Mouse (Mus musculus): ENCODE measurements at regions not wholly inside any gene's neighbourhood (a gene's known extent, or its start where the extent isn't known, plus 50 kb on each side); places are given as distances from the start of the nearest gene placed in this dataset.
A peak's percentile ranks its signal among the peaks of the same experiment; 100 is the strongest.
"Not testable (repeated sequence)": the region's sequence is repeated elsewhere in the genome, so short reads cannot be mapped to it uniquely, and the experiment has no call there.

DNA sequence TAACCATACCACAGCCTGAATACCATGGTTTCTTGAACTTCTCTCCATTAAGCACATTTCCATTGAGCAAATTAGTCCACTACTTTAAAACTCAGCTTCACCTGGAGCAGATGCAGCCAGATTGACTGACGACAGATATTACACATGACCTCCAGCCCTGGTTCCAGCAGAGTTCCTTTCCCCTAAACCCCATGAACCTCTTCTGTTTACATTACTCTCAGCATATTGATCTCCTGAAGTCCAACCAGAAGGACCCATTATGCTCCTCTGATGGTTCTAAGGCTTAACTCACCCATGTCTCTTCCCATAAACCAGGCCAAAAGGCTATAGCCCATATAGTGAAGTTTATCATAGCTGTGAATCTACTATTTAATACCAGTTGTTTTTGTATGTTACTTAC is 584.8 kb downstream of the Fam19a2 start:
- WGBS = 79% methylated on average over 1 of the region's 1 CpGs
- Histone ChIP-seq H3K9ac (ENCODE audit: low read length) (no peak overlapping the region), H3K36me3 (ENCODE audit: control insufficient read depth, insufficient read depth, low read length) (no peaks in the 10 kb centered on the region), H3K27me3 (ENCODE audit: control insufficient read depth, insufficient read depth, low read length) (no peaks in the 10 kb centered on the region), H3K4me3 (ENCODE audit: low read depth, low read length) (no peak overlapping the region), H3K4me2 (ENCODE audit: low read depth, severe bottlenecking) (no peak overlapping the region), H3K27ac (replicated peaks; ENCODE audit: low read depth, low read length) (no peak overlapping the region), H3K4me1 (ENCODE audit: control insufficient read depth, insufficient read depth, low read length) (no peaks in the 10 kb centered on the region), H3K9me3 (ENCODE audit: control insufficient read depth, low read length) (no peaks in the 10 kb centered on the region)
- ATAC-seq (ENCODE audit: insufficient number of reproducible peaks, low FRiP score, low TSS enrichment, low read depth) = no peak
- DNase-seq (ENCODE audit: low spot score) = no peak

DNA sequence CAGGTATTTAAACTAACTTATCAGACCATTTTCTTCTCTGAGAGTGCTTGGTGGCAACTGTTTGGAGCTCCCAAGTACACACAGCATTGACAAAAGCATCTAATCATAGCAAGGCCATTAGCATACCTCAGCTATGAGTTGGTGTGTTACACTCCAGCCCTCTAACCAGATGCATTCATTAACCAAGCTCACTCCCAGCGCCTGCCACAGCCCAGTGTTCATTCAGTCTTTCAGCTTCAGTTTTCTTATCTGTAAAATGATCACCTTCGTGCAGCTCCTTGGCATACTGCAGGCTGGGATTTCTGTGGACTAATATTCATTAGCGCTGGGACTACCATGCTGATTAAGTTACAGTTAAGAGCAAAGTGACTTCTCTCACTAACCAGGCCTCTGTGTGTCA is 611.7 kb downstream of the Fam19a2 start:
- DNase-seq (ENCODE audit: low spot score) = peak; percentile 27
- no peak overlapping the region for H3K4me3 ChIP-seq (ENCODE audit: low read depth, low read length)
- no peaks in the 10 kb centered on the region for H3K27me3 ChIP-seq (ENCODE audit: control insufficient read depth, insufficient read depth, low read length)
- no peak overlapping the region for H3K4me2 ChIP-seq (ENCODE audit: low read depth, severe bottlenecking)
- no peaks in the 10 kb centered on the region for H3K36me3 ChIP-seq (ENCODE audit: control insufficient read depth, insufficient read depth, low read length)
- H3K4me1 ChIP-seq (ENCODE audit: control insufficient read depth, insufficient read depth, low read length) = 0 out of 2 replicates have a peak, but pooled peaks cover 2% of the 10 kb centered on the region
- 51% methylated on average over 3 of the region's 3 CpGs for WGBS
- ATAC-seq (ENCODE audit: insufficient number of reproducible peaks, low FRiP score, low TSS enrichment, low read depth) = no peak
- no peaks in the 10 kb centered on the region for H3K9me3 ChIP-seq (ENCODE audit: control insufficient read depth, low read length)
- H3K27ac ChIP-seq (replicated peaks; ENCODE audit: low read depth, low read length) = no peak overlapping the region
- H3K9ac ChIP-seq (ENCODE audit: low read length) = no peak overlapping the region

DNA sequence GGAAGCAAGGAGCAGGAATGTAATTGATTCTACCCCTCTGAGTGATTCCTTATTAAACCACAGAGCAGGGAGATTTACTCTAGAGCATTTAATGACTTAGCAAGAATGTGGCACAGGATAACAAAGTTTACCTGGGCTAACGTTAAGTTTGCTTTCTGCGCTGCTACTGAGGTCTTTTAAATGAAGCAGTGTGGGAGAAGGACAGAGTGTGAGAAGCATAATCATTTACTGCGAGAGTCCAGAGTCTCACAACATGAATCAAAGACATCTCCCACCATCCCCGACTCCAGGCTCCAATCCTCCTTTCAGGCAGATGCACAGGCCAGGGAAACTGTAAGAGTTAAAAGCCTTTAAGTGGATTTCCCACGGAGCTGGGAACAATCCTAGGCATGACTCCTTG is 612.1 kb downstream of the Fam19a2 start:
- H3K27me3 ChIP-seq (ENCODE audit: control insufficient read depth, insufficient read depth, low read length) = no peaks in the 10 kb centered on the region
- H3K9me3 ChIP-seq (ENCODE audit: control insufficient read depth, low read length) = no peaks in the 10 kb centered on the region
- H3K36me3 ChIP-seq (ENCODE audit: control insufficient read depth, insufficient read depth, low read length) = no peaks in the 10 kb centered on the region
- no peak overlapping the region for H3K4me2 ChIP-seq (ENCODE audit: low read depth, severe bottlenecking)
- DNase-seq (ENCODE audit: low spot score) = no peak
- no peak overlapping the region for H3K4me3 ChIP-seq (ENCODE audit: low read depth, low read length)
- WGBS = 42% methylated on average over 5 of the region's 5 CpGs
- ATAC-seq (ENCODE audit: insufficient number of reproducible peaks, low FRiP score, low TSS enrichment, low read depth) = no peak
- 0 out of 2 replicates have a peak, but pooled peaks cover 2% of the 10 kb centered on the region for H3K4me1 ChIP-seq (ENCODE audit: control insufficient read depth, insufficient read depth, low read length)
- 0 out of 2 replicates have a peak overlapping the region, but pooled peaks have one; percentile 26 for H3K27ac ChIP-seq (replicated peaks; ENCODE audit: low read depth, low read length)
- no peak overlapping the region for H3K9ac ChIP-seq (ENCODE audit: low read length)

- no peaks in the 10 kb centered on the region for H3K36me3 ChIP-seq (ENCODE audit: control insufficient read depth, insufficient read depth, low read length)
- no peak overlapping the region for H3K27ac ChIP-seq (replicated peaks; ENCODE audit: low read depth, low read length)
- no peaks in the 10 kb centered on the region for H3K4me1 ChIP-seq (ENCODE audit: control insufficient read depth, insufficient read depth, low read length)
- ATAC-seq (ENCODE audit: insufficient number of reproducible peaks, low FRiP score, low TSS enrichment, low read depth) (no peak), DNase-seq (ENCODE audit: low spot score) (no peak)
- no peaks in the 10 kb centered on the region for H3K27me3 ChIP-seq (ENCODE audit: control insufficient read depth, insufficient read depth, low read length)
- H3K4me2 ChIP-seq (ENCODE audit: low read depth, severe bottlenecking) = no peak overlapping the region
- WGBS = 85% methylated on average over 3 of the region's 3 CpGs
- no peaks in the 10 kb centered on the region for H3K9me3 ChIP-seq (ENCODE audit: control insufficient read depth, low read length)
- no peak overlapping the region for H3K9ac ChIP-seq (ENCODE audit: low read length)
- H3K4me3 ChIP-seq (ENCODE audit: low read depth, low read length) = no peak overlapping the region
These were observed 624.9 kb downstream of the Fam19a2 start for GRCm38 (mm10) chr10:123888681-123889172.

DNA sequence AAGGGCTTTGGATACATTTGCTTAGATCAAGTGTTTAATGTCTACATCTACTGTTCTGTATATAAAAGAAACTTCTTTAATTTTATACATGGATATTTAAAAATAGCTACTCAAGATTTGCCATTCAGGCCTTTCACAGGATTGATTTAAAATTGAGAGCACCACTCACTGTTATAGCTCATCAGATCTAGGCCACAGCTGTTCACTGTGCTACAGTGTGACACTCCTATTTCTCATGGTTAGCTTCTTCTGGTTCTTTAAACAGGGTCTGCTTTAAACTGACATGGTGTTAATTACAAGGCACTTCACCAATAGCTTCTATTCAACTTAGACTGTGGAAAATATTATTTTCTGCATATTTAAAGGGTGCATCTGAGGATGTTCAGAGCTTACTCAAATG is 655.3 kb downstream of the Fam19a2 start:
- H3K9me3 ChIP-seq (ENCODE audit: control insufficient read depth, low read length) = no peaks in the 10 kb centered on the region
- no peaks in the 10 kb centered on the region for H3K27me3 ChIP-seq (ENCODE audit: control insufficient read depth, insufficient read depth, low read length)
- ATAC-seq (ENCODE audit: insufficient number of reproducible peaks, low FRiP score, low TSS enrichment, low read depth) (no peak), DNase-seq (ENCODE audit: low spot score) (no peak)
- no peak overlapping the region for H3K9ac ChIP-seq (ENCODE audit: low read length)
- no peak overlapping the region for H3K27ac ChIP-seq (replicated peaks; ENCODE audit: low read depth, low read length)
- H3K4me3 ChIP-seq (ENCODE audit: low read depth, low read length) = no peak overlapping the region
- no peaks in the 10 kb centered on the region for H3K36me3 ChIP-seq (ENCODE audit: control insufficient read depth, insufficient read depth, low read length)
- no peaks in the 10 kb centered on the region for H3K4me1 ChIP-seq (ENCODE audit: control insufficient read depth, insufficient read depth, low read length)
- H3K4me2 ChIP-seq (ENCODE audit: low read depth, severe bottlenecking) = no peak overlapping the region

- Histone ChIP-seq H3K4me3 (ENCODE audit: low read depth, low read length) (no peak overlapping the region), H3K27ac (replicated peaks; ENCODE audit: low read depth, low read length) (no peak overlapping the region), H3K27me3 (ENCODE audit: control insufficient read depth, insufficient read depth, low read length) (no peaks in the 10 kb centered on the region), H3K36me3 (ENCODE audit: control insufficient read depth, insufficient read depth, low read length) (no peaks in the 10 kb centered on the region), H3K9me3 (ENCODE audit: control insufficient read depth, low read length) (no peaks in the 10 kb centered on the region), H3K9ac (ENCODE audit: low read length) (no peak overlapping the region), H3K4me1 (ENCODE audit: control insufficient read depth, insufficient read depth, low read length) (no peaks in the 10 kb centered on the region), H3K4me2 (ENCODE audit: low read depth, severe bottlenecking) (no peak overlapping the region)
- DNase-seq (ENCODE audit: low spot score) = no peak
- 73% methylated on average over 1 of the region's 1 CpGs for WGBS
- ATAC-seq (ENCODE audit: insufficient number of reproducible peaks, low FRiP score, low TSS enrichment, low read depth) = no peak
These were observed 666.2 kb downstream of the Fam19a2 start for GRCm38 (mm10) chr10:123929955-123930354.

- not testable (repeated sequence) for H3K9ac ChIP-seq (ENCODE audit: low read length); H3K4me1 ChIP-seq (ENCODE audit: control insufficient read depth, insufficient read depth, low read length); H3K4me3 ChIP-seq (ENCODE audit: low read depth, low read length); H3K27ac ChIP-seq (replicated peaks; ENCODE audit: low read depth, low read length); H3K27me3 ChIP-seq (ENCODE audit: control insufficient read depth, insufficient read depth, low read length); H3K36me3 ChIP-seq (ENCODE audit: control insufficient read depth, insufficient read depth, low read length); DNase-seq (ENCODE audit: low spot score); H3K9me3 ChIP-seq (ENCODE audit: control insufficient read depth, low read length); H3K4me2 ChIP-seq (ENCODE audit: low read depth, severe bottlenecking); ATAC-seq (ENCODE audit: insufficient number of reproducible peaks, low FRiP score, low TSS enrichment, low read depth)
- 72% methylated on average over 4 of the region's 4 CpGs for WGBS
These were observed 674.9 kb downstream of the Fam19a2 start for GRCm38 (mm10) chr10:123938732-123939131.
